Mouse (Mus musculus) limb, embryonic 14.5 days (tissue): ENCODE measurements at regions not wholly inside any gene's neighbourhood (a gene's known extent, or its start where the extent isn't known, plus 50 kb on each side); places are given as distances from the start of the nearest gene placed in this dataset.

ENCODE experiments used
- ATAC-seq: fragments of 200-750 bp; cut with Nextera tagmentation; 2 replicates; pipeline ENCODE4 v1.8.0; 2017; ENCODE audit warnings: low read depth, moderate number of reproducible peaks, moderate TSS enrichment; ENCODE audit not compliant: low FRiP score
- DNase-seq: peaks from one replicate; pipeline ENCODE4 v3.0.0-alpha.2; 2015; ENCODE audit warnings: low spot score
- H3K27ac ChIP-seq: fragments of 300-500 bp; sonication (generic); replicated peaks from 2 replicates; pipeline ENCODE4 v1.5.1; 2014; ENCODE audit warnings: low read depth, mild to moderate bottlenecking, low read length, moderate library complexity, mixed read lengths
- H3K27me3 ChIP-seq: fragments of 300-500 bp; sonication (generic); 2 replicates; pipeline ENCODE4 v1.6.1; 2014; ENCODE audit warnings: low read length, mixed read lengths; ENCODE audit not compliant: control insufficient read depth, insufficient read depth
- H3K36me3 ChIP-seq: fragments of 300-500 bp; sonication (generic); 2 replicates; pipeline ENCODE4 v1.6.1; 2014; ENCODE audit warnings: mild to moderate bottlenecking, low read length, moderate library complexity, mixed read lengths; ENCODE audit not compliant: control insufficient read depth, insufficient read depth
- H3K4me1 ChIP-seq: fragments of 300-500 bp; sonication (generic); 2 replicates; pipeline ENCODE4 v1.6.1; 2014; ENCODE audit warnings: antibody characterized with exemption, low read length, mixed read lengths; ENCODE audit not compliant: control insufficient read depth, insufficient read depth
- H3K4me2 ChIP-seq: fragments of 300-500 bp; sonication (generic); replicated peaks from 2 replicates; pipeline ENCODE4 v1.6.1; 2014; ENCODE audit warnings: low read depth, mild to moderate bottlenecking, low read length, moderate library complexity; ENCODE audit not compliant: severe bottlenecking
- H3K4me3 ChIP-seq: fragments of 300-500 bp; sonication (generic); replicated peaks from 2 replicates; pipeline ENCODE4 v1.5.1; 2014; ENCODE audit warnings: low read length
- H3K9ac ChIP-seq: fragments of 300-500 bp; sonication (generic); 2 replicates; pipeline ENCODE4 v1.6.1; 2014; ENCODE audit warnings: mild to moderate bottlenecking, low read depth, low read length, moderate library complexity; ENCODE audit not compliant: severe bottlenecking
- H3K9me3 ChIP-seq: fragments of 300-500 bp; sonication (generic); 2 replicates; pipeline ENCODE4 v1.6.1; 2016; ENCODE audit warnings: low read length; ENCODE audit not compliant: control insufficient read depth
- POLR2A ChIP-seq: fragments of 200-500 bp; IDR thresholded peaks from 2 replicates; pipeline ENCODE4 v1.8.0; 2012; ENCODE audit warnings: inconsistent platforms, mild to moderate bottlenecking, moderate library complexity, borderline replicate concordance; ENCODE audit not compliant: insufficient read depth, insufficient read length; ENCODE audit errors: extremely low read depth
- WGBS: fragments of 180-500 bp; shearing (Covaris S2); extraction: QIAGEN DNeasy Blood & Tissue Kit; methylation state at CpG from one replicate; pipeline ENCODE4 v1.1.7; 2014; 5-methylcytosine and 5-hydroxymethylcytosine counted together

DNA sequence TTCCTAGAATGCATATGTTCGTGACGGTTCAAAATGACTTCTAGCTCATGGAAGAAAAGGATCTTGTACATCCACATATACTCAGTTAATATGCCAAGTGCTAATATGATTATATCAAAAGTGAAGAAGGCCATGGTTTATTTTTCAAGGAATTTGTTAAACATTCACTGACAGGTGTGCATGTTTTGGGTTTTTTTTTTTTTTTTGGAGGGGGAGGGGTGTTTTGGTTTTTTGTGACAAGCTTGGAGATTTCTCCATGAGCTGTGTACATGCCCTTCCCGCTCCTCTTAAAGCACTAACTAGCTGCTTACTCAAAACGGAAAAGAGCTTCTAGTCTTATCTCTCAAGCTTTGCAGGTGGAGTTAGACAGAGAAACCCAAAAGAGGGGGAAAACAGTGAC, 187.1 kb upstream of the Atp2b1 start:
- Histone ChIP-seq H3K9me3 (no peaks in the 10 kb centered on the region), H3K4me3 (no peak overlapping the region), H3K27me3 (no peaks in the 10 kb centered on the region), H3K36me3 (no peaks in the 10 kb centered on the region), H3K27ac (no peak overlapping the region), H3K4me1 (no peaks in the 10 kb centered on the region), H3K9ac (no peak overlapping the region), H3K4me2 (no peak overlapping the region)
- no peak for TF ChIP-seq POLR2A
- DNase-seq (no peak), ATAC-seq (no peak)
- 88% methylated on average over 4 of the region's 4 CpGs for WGBS

DNA sequence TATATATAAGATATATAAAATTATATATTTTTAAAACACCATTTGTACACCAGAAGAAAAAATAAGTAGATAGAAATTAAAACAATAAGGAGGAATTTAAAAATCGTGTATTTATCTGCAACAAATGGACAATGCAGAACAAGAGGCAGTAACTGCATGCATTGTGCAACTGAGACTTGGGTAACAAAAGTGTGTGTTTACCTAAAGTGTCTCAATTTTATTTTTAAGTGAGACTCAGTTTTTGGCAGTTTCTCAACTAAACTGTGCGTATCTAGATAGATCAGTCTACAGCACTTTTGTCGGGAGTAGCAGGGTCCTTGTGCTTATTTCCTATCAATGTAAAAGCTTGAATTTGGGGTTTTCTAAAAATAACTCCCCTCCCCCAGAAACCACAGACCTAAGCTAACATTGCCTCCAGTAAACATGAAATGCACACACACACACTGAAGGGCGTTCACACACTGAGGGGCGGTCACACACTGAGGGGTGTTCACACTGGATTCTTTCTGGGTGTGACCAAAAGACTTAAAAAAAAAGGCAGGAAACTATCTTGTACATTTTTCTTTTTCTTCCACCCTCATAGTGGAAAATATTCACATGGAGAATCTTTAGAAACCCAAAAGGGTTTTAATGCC, 185.7 kb upstream of the Atp2b1 start:
- WGBS, result 87% methylated on average over 5 of the region's 5 CpGs
- Histone ChIP-seq H3K9ac (no peak overlapping the region), H3K27me3 (no peaks in the 10 kb centered on the region), H3K9me3 (no peaks in the 10 kb centered on the region), H3K4me1 (no peaks in the 10 kb centered on the region), H3K36me3 (no peaks in the 10 kb centered on the region), H3K4me3 (no peak overlapping the region), H3K4me2 (no peak overlapping the region), H3K27ac (no peak overlapping the region)
- no peak for ATAC-seq
- DNase-seq, result no peak
- TF ChIP-seq POLR2A, result no peak

DNA sequence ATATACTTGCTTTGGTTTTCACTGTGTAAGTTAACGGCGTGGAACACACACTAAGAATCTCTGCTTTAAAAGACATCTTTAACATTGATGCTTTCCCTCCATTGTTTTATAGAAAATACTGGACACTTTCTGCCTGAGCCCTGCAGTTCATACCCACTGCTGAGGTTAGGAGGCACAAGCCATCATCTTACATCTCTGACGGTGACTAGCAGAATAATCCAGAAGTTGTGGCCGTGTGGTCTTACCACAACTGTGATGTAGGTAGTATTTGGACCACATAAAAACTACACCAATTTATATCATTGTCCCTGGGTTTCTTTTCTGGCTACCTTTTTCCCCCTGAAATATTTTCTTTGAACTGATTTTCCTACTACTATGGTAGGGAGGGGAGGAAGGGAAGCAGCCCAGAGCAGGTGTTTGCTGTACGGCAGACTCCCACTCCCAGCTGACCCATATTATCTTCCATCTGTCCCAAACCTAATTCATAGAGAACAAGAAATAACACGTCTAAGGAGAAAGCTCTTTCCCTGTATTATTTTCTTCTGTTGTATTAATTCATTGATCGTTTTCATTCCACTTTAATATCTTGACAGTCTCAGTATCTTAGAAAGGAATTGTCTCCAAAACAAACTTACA, 180.1 kb upstream of the Atp2b1 start:
- Histone ChIP-seq H3K4me3 (no peak overlapping the region), H3K4me2 (no peak overlapping the region), H3K27me3 (no peaks in the 10 kb centered on the region), H3K36me3 (no peaks in the 10 kb centered on the region), H3K9me3 (no peaks in the 10 kb centered on the region), H3K27ac (no peak overlapping the region), H3K9ac (no peak overlapping the region), H3K4me1 (no peaks in the 10 kb centered on the region)
- 82% methylated on average over 7 of the region's 7 CpGs for WGBS
- DNase-seq (no peak), ATAC-seq (no peak)
- no peak for TF ChIP-seq POLR2A

GRCm38 (mm10) chr10:98740507-98741147, 173.6 kb upstream of the Atp2b1 start:
- H3K36me3 ChIP-seq, result no peaks in the 10 kb centered on the region
- ATAC-seq (no peak), DNase-seq (no peak)
- H3K4me1 ChIP-seq, result peaks cover 13% of the 10 kb centered on the region; the same call in 1 of the 2 replicates
- H3K4me2 ChIP-seq, result no peak overlapping the region
- no peaks in the 10 kb centered on the region for H3K9me3 ChIP-seq
- H3K27ac ChIP-seq, result no peak overlapping the region
- H3K27me3 ChIP-seq, result no peaks in the 10 kb centered on the region
- no peak for TF ChIP-seq POLR2A
- 85% methylated on average over 7 of the region's 7 CpGs for WGBS
- H3K4me3 ChIP-seq, result no peak overlapping the region
- no peak overlapping the region for H3K9ac ChIP-seq

DNA sequence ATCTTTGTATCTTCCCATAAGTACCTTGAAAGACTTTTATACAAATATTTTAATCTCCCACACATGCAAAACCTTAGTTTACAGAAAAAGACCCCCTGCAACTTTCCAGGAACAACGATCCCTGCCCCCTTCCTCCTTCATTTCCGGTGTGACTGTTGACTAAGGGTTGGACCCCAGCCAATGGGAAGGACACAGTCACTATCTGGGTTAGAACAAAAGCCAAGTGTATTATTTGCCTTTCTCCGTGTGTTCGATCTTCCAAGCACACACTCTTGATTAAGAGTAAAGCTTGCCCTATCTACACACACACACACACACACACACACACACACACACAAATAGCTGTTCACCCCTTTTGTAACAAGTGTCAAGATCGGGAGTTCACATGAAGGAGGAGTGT, 172.8 kb upstream of the Atp2b1 start:
- Histone ChIP-seq H3K4me3 (no peak overlapping the region), H3K27me3 (no peaks in the 10 kb centered on the region), H3K9me3 (no peaks in the 10 kb centered on the region), H3K36me3 (no peaks in the 10 kb centered on the region), H3K4me2 (no peak overlapping the region), H3K9ac (no peak overlapping the region), H3K4me1 (peaks cover 13% of the 10 kb centered on the region; the same call in 1 of the 2 replicates), H3K27ac (no peak overlapping the region)
- ATAC-seq, result no peak
- 66% methylated on average over 5 of the region's 5 CpGs for WGBS
- no peak for TF ChIP-seq POLR2A
- no peak for DNase-seq
